Mouse (Mus musculus) c-Kit-positive CD71-positive TER-119-negative erythroid progenitor cells, embryonic 14.5 days (primary cell): Measurements from ENCODE around the gene Plk5.
"Not testable (repeated sequence)": the region's sequence is repeated elsewhere in the genome, so short reads cannot be mapped to it uniquely, and the experiment has no call there.

Experiments used
- DNase-seq: peaks from one replicate; pipeline ENCODE4 v3.0.0-alpha.2; 2013; ENCODE audit warnings: low read depth

Gene Plk5

GRCm38 (mm10) chr10:80331636-80332524 is 24.4 kb upstream of the Plk5 start:
- no peak for DNase-seq

DNA sequence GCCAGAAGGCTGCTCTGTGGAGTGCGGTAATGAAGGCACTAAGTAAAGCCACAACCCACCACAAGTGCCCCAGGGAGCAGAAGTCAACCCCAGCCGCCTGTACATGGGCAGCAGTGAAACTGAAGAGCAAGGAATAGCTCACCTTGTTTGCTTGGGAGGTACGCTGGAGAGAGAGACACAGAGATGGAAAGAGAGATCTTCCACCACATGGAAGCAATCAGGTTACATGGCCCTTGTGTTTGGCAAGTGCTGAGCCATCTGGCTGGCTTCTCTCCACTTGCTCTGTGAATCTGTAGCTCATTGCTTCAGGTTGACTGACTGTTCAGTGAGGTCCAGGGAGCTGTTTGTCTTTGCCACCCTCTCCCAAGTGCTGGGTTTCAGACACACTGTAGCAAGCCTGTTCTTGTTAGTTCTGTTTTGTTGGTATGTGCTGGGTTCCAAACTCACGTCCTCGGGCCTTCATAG is 23.7 kb upstream of the Plk5 start:
- DNase-seq, result no peak

DNA sequence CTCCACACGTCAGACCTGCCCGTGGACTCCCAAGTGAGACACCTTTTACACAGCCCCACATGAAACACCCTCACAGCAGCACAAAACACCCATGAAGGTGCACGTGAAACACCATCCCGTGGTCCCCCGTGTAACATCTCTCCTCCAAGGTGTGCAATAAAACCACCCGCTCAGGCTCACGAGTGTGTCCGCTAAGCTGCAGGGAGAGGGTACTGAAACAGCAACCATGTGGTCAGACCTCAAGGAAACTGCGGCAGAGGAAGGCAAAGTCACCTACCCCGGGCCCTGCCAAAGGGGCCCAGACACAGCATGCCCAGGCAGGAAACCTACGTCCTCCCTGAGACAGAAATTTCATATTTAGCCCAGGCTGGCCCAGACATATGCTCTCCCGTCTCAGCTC is 20.0 kb upstream of the Plk5 start:
- no peak for DNase-seq

- peak; percentile 87 for DNase-seq
Measured at GRCm38 (mm10) chr10:80339941-80340750, 16.1 kb upstream of the Plk5 start.

DNA sequence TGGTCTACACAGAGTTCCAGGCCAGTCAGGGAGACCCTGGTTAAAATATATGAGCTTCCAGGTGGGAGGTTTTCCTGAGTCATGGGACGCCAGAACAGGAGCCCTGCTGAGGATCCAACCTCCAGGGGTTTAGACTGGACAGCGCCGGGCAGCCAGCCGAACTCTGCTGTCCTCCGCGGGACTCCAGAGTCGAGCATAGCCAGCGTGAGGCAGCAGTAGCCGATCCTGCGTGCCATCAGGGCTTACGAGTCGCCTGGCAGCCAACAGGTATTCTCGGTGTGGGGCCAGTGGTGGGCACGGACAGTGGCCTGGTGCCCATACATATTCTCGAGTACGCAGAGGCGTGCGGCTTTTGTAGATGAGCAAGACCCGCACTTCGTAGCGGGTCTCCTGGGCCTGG is 15.2 kb upstream of the Plk5 start:
- DNase-seq, result no peak

- no peak for DNase-seq
Measured at GRCm38 (mm10) chr10:80341491-80342304, 14.6 kb upstream of the Plk5 start.

DNA sequence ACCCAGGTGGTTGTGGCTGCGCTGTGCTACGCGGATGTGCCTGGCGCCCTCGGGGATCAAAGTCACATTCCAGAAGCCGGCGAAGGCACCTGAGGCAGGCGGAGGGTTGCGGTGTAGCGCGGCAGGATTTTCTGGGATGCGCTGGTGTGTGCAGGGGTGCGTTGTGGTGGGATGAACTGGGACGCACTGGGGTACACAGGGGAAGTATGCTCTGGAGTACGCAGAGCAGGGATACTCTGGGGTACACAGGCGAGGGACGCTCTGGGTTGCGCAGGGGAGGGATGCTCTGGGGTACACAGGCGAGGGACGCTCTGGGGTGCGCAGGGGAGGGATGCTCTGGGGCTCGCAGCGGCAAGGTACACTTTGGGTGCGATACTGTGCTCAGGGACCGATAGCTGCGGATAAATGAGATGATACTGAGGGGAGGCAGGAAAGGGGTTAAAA is 13.9 kb upstream of the Plk5 start:
- no peak for DNase-seq

GRCm38 (mm10) chr10:80342749-80343424 is 13.4 kb upstream of the Plk5 start:
- no peak for DNase-seq

DNA sequence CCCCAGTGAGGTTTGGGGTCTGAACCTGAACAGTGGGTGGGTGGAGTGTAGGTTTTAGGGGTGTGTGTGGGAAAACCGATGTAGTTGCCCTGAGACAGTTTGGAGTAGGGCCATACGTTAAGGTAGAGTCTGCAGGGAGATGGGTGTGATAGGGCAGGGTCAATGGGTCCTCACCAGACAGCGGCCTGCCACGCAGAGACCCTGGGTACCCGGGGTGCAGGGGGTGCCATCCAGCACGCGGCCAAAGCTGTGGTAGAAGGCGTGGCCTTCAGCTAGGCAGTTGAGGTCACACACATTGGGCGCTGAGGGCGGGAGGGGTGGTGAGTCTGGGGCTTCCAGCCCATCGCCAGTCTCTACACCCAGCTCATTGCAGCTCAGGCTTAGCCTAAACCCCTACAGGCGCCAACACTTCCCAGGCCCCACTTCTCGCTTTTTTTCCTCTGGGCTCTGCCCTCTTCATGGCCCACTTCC is 12.8 kb upstream of the Plk5 start:
- DNase-seq, result no peak

DNA sequence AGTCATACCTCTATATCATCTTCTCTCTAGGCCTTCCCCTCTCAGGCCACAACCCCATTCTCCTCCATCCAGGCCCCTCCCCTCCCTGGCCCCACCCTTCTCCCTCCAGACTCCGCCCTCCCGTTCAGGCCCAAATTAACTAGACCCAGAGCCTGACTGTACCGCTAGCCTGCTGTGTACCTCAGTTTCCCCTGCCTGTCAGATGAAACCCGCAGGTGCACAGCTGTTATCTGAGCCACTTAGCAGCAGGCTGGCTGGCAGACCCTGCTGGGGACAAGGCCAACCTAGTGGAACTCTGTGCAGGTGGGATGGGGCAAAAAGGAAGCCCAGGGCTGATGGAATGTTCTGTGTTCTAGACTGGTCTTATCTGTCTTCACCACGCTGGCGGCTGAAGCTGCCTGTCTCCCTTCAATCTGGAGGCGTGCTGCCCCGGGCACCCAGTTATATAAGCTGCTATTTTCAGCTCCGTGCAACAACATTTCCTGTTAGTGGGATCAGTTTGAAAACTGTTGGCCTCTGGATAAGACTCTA is 12.1 kb upstream of the Plk5 start:
- peak; percentile 85 for DNase-seq

DNA sequence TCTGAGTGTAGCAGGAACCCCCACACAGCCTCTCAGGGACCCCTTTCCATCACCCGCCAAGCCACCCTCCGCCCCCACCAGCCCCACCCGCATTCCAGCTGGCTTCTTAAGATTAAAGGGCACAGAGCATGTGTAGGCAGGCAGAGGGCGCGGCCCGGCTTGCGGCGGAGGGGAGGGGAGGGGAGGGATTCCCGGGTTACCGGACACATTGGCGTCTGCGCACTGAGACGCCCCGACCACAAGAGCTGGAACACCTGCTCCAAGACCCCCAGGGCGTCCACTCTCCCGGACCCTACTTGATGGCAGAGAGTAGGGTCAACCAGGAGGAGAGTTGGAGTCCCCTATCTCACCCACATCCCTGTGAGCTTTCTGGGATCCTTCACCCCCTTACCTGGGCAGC is 11.1 kb upstream of the Plk5 start:
- DNase-seq, result no peak

GRCm38 (mm10) chr10:80345929-80346328 is 10.3 kb upstream of the Plk5 start:
- DNase-seq, result not testable (repeated sequence)

GRCm38 (mm10) chr10:80347514-80347967 is 8.7 kb upstream of the Plk5 start:
- DNase-seq, result no peak

- DNase-seq, result peak; percentile 77
Measured at GRCm38 (mm10) chr10:80348244-80348781, 7.9 kb upstream of the Plk5 start, which contains the start of gene Adamtsl5. Gene Adamtsl5, minus strand, starts transcription at chr10:80348412.

GRCm38 (mm10) chr10:80348981-80349380 is 7.3 kb upstream of the Plk5 start:
- DNase-seq, result no peak

- peak; percentile 84 for DNase-seq
Measured at GRCm38 (mm10) chr10:80350292-80350691, 6.0 kb upstream of the Plk5 start.

DNA sequence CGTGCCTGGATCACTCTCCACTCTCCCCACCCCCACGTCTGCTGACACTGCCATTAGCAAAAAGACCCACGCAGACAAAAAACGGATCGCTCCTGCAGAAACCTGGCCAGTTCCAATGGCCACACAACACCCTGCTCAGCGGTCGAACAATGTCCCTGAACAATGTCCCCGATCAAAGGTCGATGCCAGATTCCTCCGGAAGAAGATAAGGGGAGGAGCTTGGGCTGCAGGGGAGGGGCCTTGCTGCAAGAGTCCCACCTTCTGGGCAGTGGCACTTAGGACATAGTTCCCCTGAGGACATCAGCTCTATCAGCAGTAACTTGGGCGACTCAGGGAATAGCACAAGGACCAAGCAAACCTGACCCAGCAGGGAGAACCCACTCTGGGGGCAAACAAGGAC is 4.4 kb upstream of the Plk5 start:
- DNase-seq, result no peak

- DNase-seq, result no peak
Measured at GRCm38 (mm10) chr10:80352727-80353126, 3.5 kb upstream of the Plk5 start.

DNA sequence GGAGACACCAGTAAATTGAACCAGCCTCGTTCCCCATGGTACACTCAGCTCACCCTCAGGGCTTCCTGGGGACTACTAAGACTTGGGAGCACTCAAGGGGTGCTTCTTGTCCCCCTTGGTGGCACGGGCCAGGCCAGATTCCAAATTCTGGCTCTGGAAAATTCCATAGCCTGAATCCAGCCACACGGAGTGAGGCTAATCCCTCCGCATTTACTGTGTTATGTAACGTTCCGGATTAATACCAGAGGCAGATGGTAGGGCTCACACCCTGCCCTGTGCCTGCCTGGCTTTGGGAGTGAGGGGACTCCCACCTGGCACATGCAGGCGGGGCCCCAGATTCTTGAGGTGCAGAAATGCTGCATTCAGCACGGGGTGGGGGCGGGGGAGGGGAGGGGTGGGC is 828 bp upstream of the Plk5 start:
- DNase-seq, result no peak

DNA sequence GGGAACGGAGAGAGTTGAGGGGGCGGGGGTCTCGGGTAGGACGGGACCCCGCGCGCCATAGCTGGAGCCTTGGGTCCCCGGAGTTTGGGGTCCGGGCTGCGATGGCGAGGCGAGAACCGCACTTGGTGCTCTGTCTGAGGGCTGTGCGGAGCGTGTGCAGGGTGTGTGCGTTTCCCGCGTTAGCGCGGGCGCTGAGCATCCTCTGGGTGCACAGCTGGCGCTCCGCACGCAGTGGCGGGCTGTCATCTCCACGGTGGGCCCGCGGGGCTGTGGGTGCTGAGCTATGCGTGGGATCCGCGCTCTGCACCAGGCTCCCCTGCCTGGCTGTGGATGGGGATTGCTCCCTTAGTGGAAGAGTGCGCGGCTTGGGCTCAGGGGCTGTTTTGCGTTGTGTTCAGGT is 478 bp downstream of the Plk5 start:
- DNase-seq, result no peak

- no peak for DNase-seq
Measured at GRCm38 (mm10) chr10:80357336-80357735, 1.1 kb downstream of the Plk5 start.
